ENCODE assay signal across 26 mouse cellular contexts in the genomic region with DNA sequence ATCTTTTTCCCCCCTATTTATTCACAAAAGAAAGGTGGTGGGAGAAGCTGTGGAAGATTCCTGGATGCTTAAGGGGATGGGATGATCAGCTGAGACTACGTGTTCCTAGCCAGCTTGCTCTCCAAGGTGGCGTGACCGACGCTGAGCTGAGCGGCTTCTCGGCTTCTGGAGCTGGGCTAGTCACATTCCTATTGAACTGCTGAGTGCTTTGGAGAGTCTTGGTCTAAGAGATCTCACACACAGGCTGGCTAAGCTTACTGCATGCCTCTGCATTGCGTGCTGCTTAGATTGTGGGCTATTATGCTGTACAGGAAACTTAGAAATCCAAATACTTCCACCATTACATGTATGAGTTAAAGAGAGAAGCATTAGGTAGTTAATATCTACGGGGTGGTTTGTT. TPM values are rescaled to one million over a fixed set of nuclear protein-coding genes. Genes with fewer than 3 reads are reported as not detected.
DNase-seq lines count a peak whose midpoint lies in the region; ATAC-seq and TF ChIP-seq lines count a peak whose summit lies in the region.
"Had no signal": no experiment of that assay in that cellular context is flagged by ENCODE, and none has a peak within 500 bp of the region (broad histone marks: within the 10 kb centered on the region; RNA-seq: fewer than 3 reads in every experiment).

No protein-coding gene starts in this region.

- H3K27me3 ChIP-seq in midbrain, embryonic 11.5 days (ENCODE audit: control insufficient read depth, insufficient read depth, low read length) = no peaks in the 10 kb centered on the region
- H3K27me3 ChIP-seq in midbrain, embryonic 10.5 days (ENCODE audit: low read depth, poor library complexity, severe bottlenecking) = no peaks in the 10 kb centered on the region
- H3K27me3 ChIP-seq: CH12.LX; embryonic facial prominence, embryonic 12.5 days; forebrain, embryonic 13.5 days; forebrain, embryonic 15.5 days; Patski had no signal

- no peak for TF ChIP-seq CTCF in lung, adult 2 months (IDR thresholded peaks at IDR 0.05; ENCODE audit: insufficient read depth, low read length)

- no peaks in the 10 kb centered on the region for H3K36me3 ChIP-seq in midbrain, embryonic 11.5 days (ENCODE audit: control insufficient read depth, insufficient read depth, low read length)
- H3K36me3 ChIP-seq in midbrain, embryonic 10.5 days = peaks cover 14% of the 10 kb centered on the region

- no peak overlapping the region for H3K27ac ChIP-seq in midbrain, embryonic 11.5 days (ENCODE audit: low read depth, low read length)
- no peak overlapping the region for H3K27ac ChIP-seq in midbrain, embryonic 10.5 days (replicated peaks)
- H3K27ac ChIP-seq: embryonic facial prominence, embryonic 10.5 days; embryonic facial prominence, embryonic 12.5 days; forebrain, embryonic 13.5 days; forebrain, embryonic 15.5 days had no signal

- H3K4me3 ChIP-seq in lung, adult 2 months (replicated peaks; ENCODE audit: extremely low read depth, low read depth, low read length) = no peak overlapping the region
- H3K4me3 ChIP-seq in midbrain, embryonic 11.5 days (ENCODE audit: low read depth, low read length) = no peak overlapping the region
- no peak overlapping the region for H3K4me3 ChIP-seq in midbrain, embryonic 10.5 days
- H3K4me3 ChIP-seq: embryonic facial prominence, embryonic 10.5 days; embryonic facial prominence, embryonic 12.5 days; forebrain, embryonic 13.5 days; forebrain, embryonic 15.5 days had no signal

- peak; percentile 47 to 59 for DNase-seq in lung, adult 18-20 months
- DNase-seq in lung, adult 2 months = no peak
- DNase-seq in midbrain, embryonic 11.5 days (ENCODE audit: low spot score, missing footprints) = peak; percentile 21
- no peak for DNase-seq in midbrain, embryonic 10.5 days (ENCODE audit: low spot score)
- peak; percentile 64 for DNase-seq in lung, postnatal 36 days
- DNase-seq in spleen, postnatal 14 days (ENCODE audit: low spot score in 2 of 2) = no peak
- DNase-seq: adrenal gland, adult 8-10 months; adrenal gland, postnatal 14 days; adrenal gland, postnatal 36 days; B cell, adult 2 months; cerebellum, adult 11-12 months; cerebellum, adult 2 months; cerebellum, adult 9-10 months; cerebellum, postnatal 10 days; cerebellum, postnatal 25 days had no signal

- ATAC-seq in midbrain, embryonic 11.5 days (ENCODE audit: low FRiP score) = no peak
- ATAC-seq: activated CD4-positive, CD25-positive, alpha-beta regulatory T cell, adult 4 months; CD4-positive, CD25-positive, alpha-beta regulatory T cell, adult 4 months; forebrain, embryonic 13.5 days; forebrain, embryonic 15.5 days; Patski had no signal

- WGBS in lung, adult 2 months = 75% methylated on average over 8 of the region's 8 CpGs
- 86% methylated on average over 8 of the region's 8 CpGs for WGBS in midbrain, embryonic 11.5 days
- 86% methylated on average over 8 of the region's 8 CpGs for WGBS in midbrain, embryonic 10.5 days

- TF ChIP-seq POLR2A in lung, adult 2 months (IDR thresholded peaks at IDR 0.05; ENCODE audit: borderline replicate concordance, extremely low read depth, low read depth, low read length) = no peak

- H3K4me1 ChIP-seq in lung, adult 2 months (ENCODE audit: control insufficient read depth, insufficient read depth, low read length) = 0 out of 2 replicates have a peak, but pooled peaks cover 4% of the 10 kb centered on the region
- no peaks in the 10 kb centered on the region for H3K4me1 ChIP-seq in midbrain, embryonic 11.5 days (ENCODE audit: control insufficient read depth, insufficient read depth, low read length)
- no peaks in the 10 kb centered on the region for H3K4me1 ChIP-seq in midbrain, embryonic 10.5 days
- H3K4me1 ChIP-seq: embryonic facial prominence, embryonic 10.5 days; embryonic facial prominence, embryonic 12.5 days; forebrain, embryonic 13.5 days; forebrain, embryonic 15.5 days had no signal

- no peak overlapping the region for H3K4me2 ChIP-seq in midbrain, embryonic 11.5 days
- H3K4me2 ChIP-seq: embryonic facial prominence, embryonic 12.5 days; forebrain, embryonic 13.5 days; forebrain, embryonic 15.5 days had no signal

- H3K9ac ChIP-seq in midbrain, embryonic 11.5 days (ENCODE audit: low read length) = no peak overlapping the region
- H3K9ac ChIP-seq: embryonic facial prominence, embryonic 12.5 days; forebrain, embryonic 13.5 days; forebrain, embryonic 15.5 days had no signal

- H3K9me3 ChIP-seq in midbrain, embryonic 11.5 days (ENCODE audit: control insufficient read depth, low read length) = no peaks in the 10 kb centered on the region
- no peaks in the 10 kb centered on the region for H3K9me3 ChIP-seq in midbrain, embryonic 10.5 days (replicated peaks)
- H3K9me3 ChIP-seq: embryonic facial prominence, embryonic 10.5 days; embryonic facial prominence, embryonic 12.5 days; forebrain, embryonic 13.5 days; forebrain, embryonic 15.5 days; G1E had no signal

RNA-seq across cellular contexts. Expression of a gene that starts 18.8 kb away (rescaled TPM):
- 16.9 and 28.1 TPM in 2 replicates for polyA plus RNA-seq in lung, adult 2 months (2012; rRNA removed)
- polyA plus RNA-seq in midbrain, embryonic 11.5 days (2014; fragmentation: Nextera tagmentation; extraction: Ambion mirVana) = 24.9 and 26.9 TPM in 2 replicates
- 18.0 and 23.0 TPM in 2 replicates for polyA plus RNA-seq in midbrain, embryonic 10.5 days (2016; fragmentation: Nextera tagmentation; extraction: Ambion mirVana)

RNA-seq across cellular contexts. Expression of a gene that starts 18.9 kb away (rescaled TPM):
- 11.7 and 21.1 TPM in 2 replicates for polyA plus RNA-seq in lung, adult 2 months (2012; rRNA removed)
- polyA plus RNA-seq in midbrain, embryonic 11.5 days (2014; fragmentation: Nextera tagmentation; extraction: Ambion mirVana) = 22.4 and 22.9 TPM in 2 replicates
- polyA plus RNA-seq in midbrain, embryonic 10.5 days (2016; fragmentation: Nextera tagmentation; extraction: Ambion mirVana) = 21.8 and 24.2 TPM in 2 replicates

RNA-seq across cellular contexts. Expression of a gene that starts 36.1 kb away (rescaled TPM):
- polyA plus RNA-seq in lung, adult 2 months (2012; rRNA removed) = 8.4 and 12.1 TPM in 2 replicates
- polyA plus RNA-seq in midbrain, embryonic 11.5 days (2014; fragmentation: Nextera tagmentation; extraction: Ambion mirVana) = 18.3 and 19.0 TPM in 2 replicates
- 12.8 and 14.2 TPM in 2 replicates for polyA plus RNA-seq in midbrain, embryonic 10.5 days (2016; fragmentation: Nextera tagmentation; extraction: Ambion mirVana)

RNA-seq across cellular contexts. Expression of a gene that starts 40.6 kb away (rescaled TPM):
- 16.7 and 29.8 TPM in 2 replicates for polyA plus RNA-seq in lung, adult 2 months (2012; rRNA removed)
- 0.52 and 0.55 TPM in 2 replicates for polyA plus RNA-seq in midbrain, embryonic 11.5 days (2014; fragmentation: Nextera tagmentation; extraction: Ambion mirVana)
- polyA plus RNA-seq in midbrain, embryonic 10.5 days (2016; fragmentation: Nextera tagmentation; extraction: Ambion mirVana) = 1.6 and 1.9 TPM in 2 replicates

RNA-seq across cellular contexts. Expression of a gene that starts 45.4 kb away (rescaled TPM):
- polyA plus RNA-seq in lung, adult 2 months (2012; rRNA removed) = not detected in 2 replicates
- polyA plus RNA-seq in midbrain, embryonic 11.5 days (2014; fragmentation: Nextera tagmentation; extraction: Ambion mirVana) = not detected in 2 replicates
- not detected in 2 replicates for polyA plus RNA-seq in midbrain, embryonic 10.5 days (2016; fragmentation: Nextera tagmentation; extraction: Ambion mirVana)
- polyA plus RNA-seq: activated CD4-positive, CD25-positive, alpha-beta regulatory T cell, adult 4 months; cortical plate, adult 2 months; embryonic facial prominence, embryonic 10.5 days; embryonic facial prominence, embryonic 12.5 days; embryonic facial prominence, embryonic 14.5 days; forebrain, embryonic 13.5 days; forebrain, embryonic 15.5 days; Patski had no signal

Comparison
In these comparisons a context has a peak if more than half of its experiments do, and no peak if none do; other contexts are left out.
1. DNase-seq: peak in lung, adult 18-20 months (2 of 2), midbrain, embryonic 11.5 days (single experiment) and lung, postnatal 36 days (single experiment); none in lung, adult 2 months (single experiment), midbrain, embryonic 10.5 days (single experiment) and spleen, postnatal 14 days (0 of 2).